Mouse (Mus musculus): ENCODE results near the gene Exoc6b. TPM values are rescaled to one million over a fixed set of nuclear protein-coding genes. Genes with fewer than 3 reads are reported as not detected.

The Exoc6b gene
- polyA plus RNA-seq, 1 experiment from 2014 or later = 32.5 TPM

DNA sequence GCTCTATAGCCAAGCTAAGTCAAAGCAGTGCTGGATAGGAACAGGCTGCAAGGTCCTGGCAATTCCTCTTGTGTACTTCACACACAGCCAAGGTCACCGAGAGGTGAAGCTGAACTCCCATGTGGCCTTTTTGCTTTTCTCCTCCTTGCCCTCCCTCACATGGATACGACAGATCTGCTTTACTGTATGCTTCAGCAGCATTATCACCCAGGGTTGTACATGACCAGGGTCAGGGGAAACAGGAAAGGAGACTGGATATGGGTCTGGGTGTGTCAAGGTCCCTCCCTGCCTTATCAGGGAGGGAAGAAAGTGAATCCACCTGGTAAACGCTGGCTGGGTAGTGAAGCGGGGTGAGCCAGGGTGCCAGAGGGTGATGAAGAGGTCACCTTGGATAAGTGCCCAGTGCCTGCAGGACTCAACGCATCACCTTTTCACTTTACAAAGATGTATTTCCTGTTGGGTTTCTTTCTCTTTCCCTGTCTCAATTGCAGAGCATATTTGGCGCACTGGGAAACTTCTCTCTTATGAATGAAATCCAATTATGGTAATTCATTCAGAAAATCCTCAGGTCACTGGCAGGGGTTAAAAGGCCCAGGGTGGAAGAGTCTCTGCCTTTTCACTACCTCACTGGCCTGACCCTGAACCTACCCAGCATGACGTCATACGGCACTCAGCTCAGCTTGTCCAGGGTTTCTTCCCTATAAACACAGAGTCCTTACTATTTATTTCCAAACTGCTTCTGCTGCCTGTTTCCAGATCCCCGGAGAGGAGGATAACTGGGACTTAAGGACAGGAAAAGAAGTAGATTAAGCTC, 371.6 kb downstream of the Exoc6b start:
- no peak overlapping the region for H3K9ac ChIP-seq (ENCODE audit: low read depth, low read length)
- no peaks in the 10 kb centered on the region for H3K9me3 ChIP-seq (ENCODE audit: control insufficient read depth, low read length)
- peak overlapping the region; percentile 25; the same call in 1 of the 2 replicates for H3K27ac ChIP-seq (ENCODE audit: low read depth, low read length)
- ATAC-seq (ENCODE audit: low FRiP score, low TSS enrichment) = peak; percentile 51
- H3K27me3 ChIP-seq (ENCODE audit: control insufficient read depth, insufficient read depth, low read length) = no peaks in the 10 kb centered on the region
- 28% methylated on average over 9 of the region's 9 CpGs for WGBS
- peaks cover 33% of the 10 kb centered on the region; the same call in 1 of the 2 replicates for H3K4me1 ChIP-seq (ENCODE audit: control insufficient read depth, insufficient read depth, low read length)
- no peaks in the 10 kb centered on the region for H3K36me3 ChIP-seq (ENCODE audit: control insufficient read depth, insufficient read depth, low read length)
- no peak overlapping the region for H3K4me3 ChIP-seq (ENCODE audit: low read length)
- H3K4me2 ChIP-seq (replicated peaks; ENCODE audit: low read depth, low read length) = no peak overlapping the region

DNA sequence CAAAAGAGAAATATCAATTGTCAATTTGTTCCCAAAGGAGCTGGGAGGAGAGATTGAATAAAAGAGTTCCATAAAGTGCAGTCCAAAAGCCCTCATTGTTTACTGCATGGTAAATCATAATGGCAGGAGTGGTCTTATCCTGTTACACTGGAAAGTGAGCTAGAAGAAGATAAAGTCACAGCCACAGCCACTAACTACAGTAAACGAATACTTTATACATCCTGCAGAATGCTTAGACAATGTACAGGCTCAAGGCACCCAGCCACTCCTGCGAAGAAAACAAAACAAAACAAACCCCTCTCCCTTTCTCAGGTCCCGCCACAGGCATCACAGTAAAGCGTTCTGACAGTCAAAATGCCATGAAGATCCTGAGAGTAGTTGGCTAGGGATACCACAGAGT, 375.5 kb downstream of the Exoc6b start:
- Histone ChIP-seq H3K9me3 (ENCODE audit: control insufficient read depth, low read length) (no peaks in the 10 kb centered on the region), H3K27me3 (ENCODE audit: control insufficient read depth, insufficient read depth, low read length) (no peaks in the 10 kb centered on the region), H3K4me2 (replicated peaks; ENCODE audit: low read depth, low read length) (no peak overlapping the region), H3K36me3 (ENCODE audit: control insufficient read depth, insufficient read depth, low read length) (no peaks in the 10 kb centered on the region), H3K4me1 (ENCODE audit: control insufficient read depth, insufficient read depth, low read length) (peaks cover 25% of the 10 kb centered on the region; the same call in 1 of the 2 replicates), H3K27ac (ENCODE audit: low read depth, low read length) (no peak overlapping the region), H3K4me3 (ENCODE audit: low read length) (no peak overlapping the region), H3K9ac (ENCODE audit: low read depth, low read length) (no peak overlapping the region)
- ATAC-seq (ENCODE audit: low FRiP score, low TSS enrichment) = no peak
- WGBS = 24% methylated on average over 4 of the region's 4 CpGs

DNA sequence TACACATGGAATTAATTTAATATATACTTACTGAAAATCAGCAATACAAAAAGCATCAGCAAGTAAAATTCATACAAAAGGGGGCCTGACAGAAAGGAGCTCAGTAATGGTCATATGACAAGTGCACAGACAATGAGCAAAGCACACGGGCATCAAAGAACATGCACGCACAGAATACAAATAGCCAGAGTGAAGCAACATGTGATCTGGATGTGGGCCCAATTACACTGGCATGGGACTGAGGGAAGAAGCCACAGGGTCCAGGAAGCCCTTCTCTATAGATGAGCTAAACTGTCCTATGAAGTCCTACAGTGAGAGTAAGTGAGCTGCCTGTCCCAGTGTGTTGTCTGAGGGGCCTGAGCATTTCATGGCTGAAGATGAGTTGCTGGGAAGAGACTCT, 376.1 kb downstream of the Exoc6b start:
- H3K27ac ChIP-seq (ENCODE audit: low read depth, low read length) = no peak overlapping the region
- 88% methylated on average over 2 of the region's 2 CpGs for WGBS
- H3K9me3 ChIP-seq (ENCODE audit: control insufficient read depth, low read length) = no peaks in the 10 kb centered on the region
- no peak overlapping the region for H3K4me2 ChIP-seq (replicated peaks; ENCODE audit: low read depth, low read length)
- no peaks in the 10 kb centered on the region for H3K36me3 ChIP-seq (ENCODE audit: control insufficient read depth, insufficient read depth, low read length)
- H3K4me1 ChIP-seq (ENCODE audit: control insufficient read depth, insufficient read depth, low read length) = peaks cover 23% of the 10 kb centered on the region; the same call in 1 of the 2 replicates
- ATAC-seq (ENCODE audit: low FRiP score, low TSS enrichment) = no peak
- H3K27me3 ChIP-seq (ENCODE audit: control insufficient read depth, insufficient read depth, low read length) = no peaks in the 10 kb centered on the region
- H3K4me3 ChIP-seq (ENCODE audit: low read length) = no peak overlapping the region
- H3K9ac ChIP-seq (ENCODE audit: low read depth, low read length) = no peak overlapping the region

DNA sequence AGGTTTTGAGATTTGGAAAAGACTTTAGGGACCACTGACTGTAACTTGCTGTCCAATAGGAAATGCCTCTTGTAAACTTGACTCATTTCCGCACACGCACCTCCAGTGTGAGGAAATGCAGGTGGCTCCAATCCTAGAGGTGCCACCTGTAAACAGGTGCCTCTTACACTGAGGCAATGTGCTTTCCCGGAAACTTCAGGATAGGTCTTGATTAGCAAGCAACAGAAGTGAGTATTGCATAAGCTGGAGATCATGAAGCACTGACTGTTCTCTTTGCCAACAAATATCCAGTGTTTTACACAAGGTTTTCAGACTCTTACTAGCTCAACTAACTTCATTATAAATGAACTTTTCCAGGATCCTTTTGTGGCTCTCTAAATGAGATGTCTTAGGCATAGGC, 377.4 kb downstream of the Exoc6b start:
- 95% methylated on average over 3 of the region's 3 CpGs for WGBS
- Histone ChIP-seq H3K36me3 (ENCODE audit: control insufficient read depth, insufficient read depth, low read length) (no peaks in the 10 kb centered on the region), H3K27me3 (ENCODE audit: control insufficient read depth, insufficient read depth, low read length) (no peaks in the 10 kb centered on the region), H3K27ac (ENCODE audit: low read depth, low read length) (no peak overlapping the region), H3K9ac (ENCODE audit: low read depth, low read length) (no peak overlapping the region), H3K4me1 (ENCODE audit: control insufficient read depth, insufficient read depth, low read length) (peaks cover 13% of the 10 kb centered on the region; the same call in 1 of the 2 replicates), H3K4me3 (ENCODE audit: low read length) (no peak overlapping the region), H3K4me2 (replicated peaks; ENCODE audit: low read depth, low read length) (no peak overlapping the region), H3K9me3 (ENCODE audit: control insufficient read depth, low read length) (no peaks in the 10 kb centered on the region)
- ATAC-seq (ENCODE audit: low FRiP score, low TSS enrichment) = no peak

DNA sequence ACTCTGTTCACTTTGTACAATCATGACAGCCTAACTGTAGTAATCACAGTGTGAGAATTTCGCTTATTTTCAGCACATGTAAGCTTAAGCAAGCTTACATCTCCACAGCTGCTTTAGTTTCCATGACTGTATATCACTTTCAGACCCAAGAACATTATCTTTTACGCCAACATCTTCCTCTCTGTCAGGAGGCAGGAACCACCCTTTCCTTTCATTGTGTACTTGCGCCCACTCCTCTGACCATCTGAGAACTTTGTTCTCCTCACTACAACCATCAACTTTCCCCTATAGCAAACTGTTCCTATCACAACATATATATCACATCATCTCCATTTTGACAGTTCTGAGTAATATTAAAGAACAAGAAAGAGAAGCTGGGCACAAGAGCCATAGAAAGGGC, 391.5 kb downstream of the Exoc6b start:
- no peak overlapping the region for H3K4me3 ChIP-seq (ENCODE audit: low read length)
- H3K4me1 ChIP-seq (ENCODE audit: control insufficient read depth, insufficient read depth, low read length) = no peaks in the 10 kb centered on the region
- H3K27ac ChIP-seq (ENCODE audit: low read depth, low read length) = no peak overlapping the region
- no peak overlapping the region for H3K9ac ChIP-seq (ENCODE audit: low read depth, low read length)
- no peaks in the 10 kb centered on the region for H3K27me3 ChIP-seq (ENCODE audit: control insufficient read depth, insufficient read depth, low read length)
- H3K4me2 ChIP-seq (replicated peaks; ENCODE audit: low read depth, low read length) = no peak overlapping the region
- no peaks in the 10 kb centered on the region for H3K9me3 ChIP-seq (ENCODE audit: control insufficient read depth, low read length)
- 80% methylated on average over 3 of the region's 3 CpGs for WGBS
- no peaks in the 10 kb centered on the region for H3K36me3 ChIP-seq (ENCODE audit: control insufficient read depth, insufficient read depth, low read length)
- no peak for ATAC-seq (ENCODE audit: low FRiP score, low TSS enrichment)

DNA sequence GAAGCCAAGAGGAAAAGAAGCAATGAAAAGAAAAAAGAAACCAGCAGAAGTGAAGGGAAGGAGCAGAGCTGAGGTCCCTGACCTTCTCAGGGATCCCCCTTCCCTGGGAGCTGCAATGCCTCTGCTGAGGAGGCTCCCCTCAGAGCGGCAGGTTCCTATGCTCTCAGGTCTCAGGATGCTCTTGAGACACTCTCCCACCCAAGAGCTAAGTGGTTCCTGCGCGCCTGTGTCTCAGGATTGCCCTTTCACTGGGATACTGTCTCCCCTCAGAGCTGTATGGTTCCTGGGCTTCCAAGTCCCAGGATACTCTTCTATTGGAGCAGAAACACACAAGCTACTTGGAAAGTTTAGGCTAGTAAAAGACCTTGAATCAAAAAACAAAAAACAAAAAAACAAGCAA, 394.4 kb downstream of the Exoc6b start:
- no peaks in the 10 kb centered on the region for H3K9me3 ChIP-seq (ENCODE audit: control insufficient read depth, low read length)
- H3K36me3 ChIP-seq (ENCODE audit: control insufficient read depth, insufficient read depth, low read length) = no peaks in the 10 kb centered on the region
- no peak overlapping the region for H3K27ac ChIP-seq (ENCODE audit: low read depth, low read length)
- 92% methylated on average over 3 of the region's 3 CpGs for WGBS
- H3K27me3 ChIP-seq (ENCODE audit: control insufficient read depth, insufficient read depth, low read length) = no peaks in the 10 kb centered on the region
- no peak for ATAC-seq (ENCODE audit: low FRiP score, low TSS enrichment)
- no peaks in the 10 kb centered on the region for H3K4me1 ChIP-seq (ENCODE audit: control insufficient read depth, insufficient read depth, low read length)
- no peak overlapping the region for H3K4me2 ChIP-seq (replicated peaks; ENCODE audit: low read depth, low read length)
- no peak overlapping the region for H3K9ac ChIP-seq (ENCODE audit: low read depth, low read length)
- H3K4me3 ChIP-seq (ENCODE audit: low read length) = no peak overlapping the region

DNA sequence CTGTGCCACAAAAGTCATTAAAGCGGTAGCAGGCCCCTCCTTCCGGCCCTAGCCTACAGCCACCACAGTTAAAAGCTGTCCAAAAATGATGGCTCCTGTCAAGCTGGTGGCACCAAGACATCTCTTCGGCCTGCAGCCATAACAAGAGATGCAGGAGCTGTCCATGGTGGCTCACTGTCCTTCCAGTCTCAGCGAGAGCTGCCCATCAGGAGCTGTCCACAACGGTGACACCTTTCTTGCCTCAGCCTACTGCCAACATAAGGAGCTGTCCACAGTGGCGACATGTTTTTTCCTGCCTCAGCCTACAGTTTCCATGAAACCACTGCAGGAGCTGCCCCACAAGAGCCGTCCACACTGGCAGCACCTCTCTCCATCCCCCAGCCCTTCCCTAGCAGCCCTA, 395.2 kb downstream of the Exoc6b start:
- 88% methylated on average over 7 of the region's 7 CpGs for WGBS
- H3K27ac ChIP-seq (ENCODE audit: low read depth, low read length) = no peak overlapping the region

DNA sequence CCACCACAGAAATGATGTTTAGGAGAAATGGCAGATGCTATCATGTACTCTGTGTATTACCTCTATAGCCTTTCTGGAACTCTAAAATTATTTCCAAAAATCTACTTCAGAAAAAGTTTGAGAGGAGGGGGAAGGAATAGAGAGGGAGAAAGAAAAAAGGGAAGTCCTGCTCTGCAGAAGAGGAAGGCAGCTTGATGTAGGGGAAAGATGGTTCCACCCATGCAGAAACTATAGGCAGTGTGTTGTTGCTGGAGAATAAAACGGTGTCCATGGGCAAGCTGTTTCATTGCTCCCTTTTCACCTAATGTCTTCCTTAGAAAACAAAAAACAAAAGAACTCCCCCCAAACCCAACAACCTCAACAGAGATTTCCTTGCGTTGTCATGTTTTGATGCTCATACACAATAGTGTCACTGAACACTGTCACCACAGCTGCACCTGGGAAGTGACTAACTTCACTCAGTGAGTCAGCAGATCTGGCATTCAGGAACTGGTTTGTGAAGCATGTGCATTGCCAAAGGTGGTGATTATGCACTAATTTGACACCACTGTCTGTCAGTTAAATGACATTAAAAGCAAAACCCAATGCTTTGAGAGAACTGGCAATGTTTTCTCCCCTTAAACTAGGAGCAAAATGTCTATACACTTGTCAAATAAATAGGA, 407.7 kb downstream of the Exoc6b start:
- H3K9ac ChIP-seq (ENCODE audit: low read depth, low read length) = no peak overlapping the region
- no peaks in the 10 kb centered on the region for H3K36me3 ChIP-seq (ENCODE audit: control insufficient read depth, insufficient read depth, low read length)
- no peaks in the 10 kb centered on the region for H3K4me1 ChIP-seq (ENCODE audit: control insufficient read depth, insufficient read depth, low read length)
- H3K27me3 ChIP-seq (ENCODE audit: control insufficient read depth, insufficient read depth, low read length) = no peaks in the 10 kb centered on the region
- H3K27ac ChIP-seq (ENCODE audit: low read depth, low read length) = no peak overlapping the region
- H3K9me3 ChIP-seq (ENCODE audit: control insufficient read depth, low read length) = no peaks in the 10 kb centered on the region
- no peak overlapping the region for H3K4me2 ChIP-seq (replicated peaks; ENCODE audit: low read depth, low read length)
- ATAC-seq (ENCODE audit: low FRiP score, low TSS enrichment) = no peak
- WGBS = 88% methylated on average over 2 of the region's 2 CpGs
- no peak overlapping the region for H3K4me3 ChIP-seq (ENCODE audit: low read length)

More for the DNA sequence above, 395.2 kb downstream of the Exoc6b start:
- no peak for ATAC-seq (ENCODE audit: low FRiP score, low TSS enrichment)
- H3K27me3 ChIP-seq (ENCODE audit: control insufficient read depth, insufficient read depth, low read length) = no peaks in the 10 kb centered on the region
- H3K9ac ChIP-seq (ENCODE audit: low read depth, low read length) = no peak overlapping the region
- no peak overlapping the region for H3K4me2 ChIP-seq (replicated peaks; ENCODE audit: low read depth, low read length)
- H3K9me3 ChIP-seq (ENCODE audit: control insufficient read depth, low read length) = no peaks in the 10 kb centered on the region
- H3K4me1 ChIP-seq (ENCODE audit: control insufficient read depth, insufficient read depth, low read length) = no peaks in the 10 kb centered on the region
- no peaks in the 10 kb centered on the region for H3K36me3 ChIP-seq (ENCODE audit: control insufficient read depth, insufficient read depth, low read length)
- H3K4me3 ChIP-seq (ENCODE audit: low read length) = no peak overlapping the region

DNA sequence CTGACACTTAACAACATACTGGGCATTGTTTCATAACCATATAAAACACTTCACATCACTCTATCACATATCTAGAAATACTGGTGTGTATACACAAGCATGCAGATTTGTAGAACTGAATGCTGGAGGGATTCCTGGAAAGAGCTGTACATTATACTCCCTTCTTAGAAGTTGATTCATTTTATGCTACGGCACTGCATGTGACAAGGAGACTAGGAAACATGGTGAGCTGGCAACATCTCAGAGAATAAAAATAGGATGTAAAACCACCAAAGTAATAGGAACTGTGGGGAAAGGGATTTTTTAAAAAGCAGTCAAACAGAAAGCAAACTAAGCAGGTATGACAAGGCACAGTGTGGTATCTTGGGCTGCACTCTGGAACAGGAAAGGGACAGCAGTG, 408.3 kb downstream of the Exoc6b start:
- 66% methylated on average over 1 of the region's 1 CpGs for WGBS
- no peak overlapping the region for H3K4me2 ChIP-seq (replicated peaks; ENCODE audit: low read depth, low read length)
- H3K36me3 ChIP-seq (ENCODE audit: control insufficient read depth, insufficient read depth, low read length) = no peaks in the 10 kb centered on the region
- H3K9me3 ChIP-seq (ENCODE audit: control insufficient read depth, low read length) = no peaks in the 10 kb centered on the region
- H3K27ac ChIP-seq (ENCODE audit: low read depth, low read length) = no peak overlapping the region
- H3K4me3 ChIP-seq (ENCODE audit: low read length) = no peak overlapping the region
- no peak overlapping the region for H3K9ac ChIP-seq (ENCODE audit: low read depth, low read length)
- no peaks in the 10 kb centered on the region for H3K4me1 ChIP-seq (ENCODE audit: control insufficient read depth, insufficient read depth, low read length)
- H3K27me3 ChIP-seq (ENCODE audit: control insufficient read depth, insufficient read depth, low read length) = no peaks in the 10 kb centered on the region
- ATAC-seq (ENCODE audit: low FRiP score, low TSS enrichment) = no peak

Data from kidney, embryonic 14.5 days (tissue).